Mouse (Mus musculus) CD4-positive, CD25-positive, alpha-beta regulatory T cell, adult 4 months (primary cell): Measurements from ENCODE around the gene Arfgap3. TPM values are rescaled to one million over a fixed set of nuclear protein-coding genes. Genes with fewer than 3 reads are reported as not detected.
"Not testable (repeated sequence)": the region's sequence is repeated elsewhere in the genome, so short reads cannot be mapped to it uniquely, and the experiment has no call there.

Experiments used
- ATAC-seq: one replicate; pipeline ENCODE4 v1.8.0; 2017
- polyA plus RNA-seq, 2 experiments: library from polyadenylated mRNA; unstranded; fragments of 100-300 nt; shearing (Covaris generic); gene quantifications; one replicate each; pipeline ENCODE4 v1.2.1; 2017

The Arfgap3 gene
- 10 to 100 TPM in 1 of 2 experiments, 1 to 10 TPM in 1; 9.3 to 14.6 TPM for polyA plus RNA-seq

DNA sequence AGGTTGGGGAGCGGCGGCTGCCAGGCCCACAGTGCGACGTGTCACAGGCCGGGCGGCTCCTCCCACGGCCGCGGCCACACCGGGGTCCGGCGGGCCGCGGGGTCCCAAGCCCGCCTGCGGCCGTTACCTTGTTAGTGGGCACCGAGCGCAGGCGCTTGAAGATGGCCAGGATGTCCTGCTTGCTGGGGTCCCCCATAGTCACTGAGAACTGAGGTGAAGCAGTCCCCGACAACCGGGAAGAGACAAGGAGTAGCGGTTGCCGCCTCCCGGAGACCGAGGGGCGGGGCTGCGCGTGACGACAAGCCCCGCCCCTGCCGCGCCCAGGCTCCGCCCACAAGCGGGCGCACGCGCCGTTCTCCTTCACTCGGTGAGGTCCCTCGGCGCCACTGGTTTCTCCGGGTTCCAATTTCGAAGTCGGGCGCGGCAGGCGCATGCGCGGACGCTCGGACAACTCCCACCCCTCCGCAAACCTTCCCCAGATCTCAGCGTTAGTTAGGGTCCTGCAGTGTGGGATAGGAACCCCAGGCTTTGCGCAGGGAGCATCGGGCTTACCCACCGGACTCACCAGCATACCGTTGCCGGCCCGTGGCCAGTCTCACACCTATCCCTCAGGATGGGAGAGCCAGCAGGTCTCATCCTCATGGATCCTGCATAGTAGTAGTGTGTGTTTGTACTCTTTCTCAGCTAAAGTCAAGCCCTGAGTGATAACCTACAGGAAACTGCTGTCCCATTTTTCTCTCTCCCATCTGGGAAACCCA lies at the start of gene Arfgap3:
TSS of gene Arfgap3 (minus strand) at position 294 of the 758 bp plus-strand sequence.
- peak; percentile 96 for ATAC-seq

DNA sequence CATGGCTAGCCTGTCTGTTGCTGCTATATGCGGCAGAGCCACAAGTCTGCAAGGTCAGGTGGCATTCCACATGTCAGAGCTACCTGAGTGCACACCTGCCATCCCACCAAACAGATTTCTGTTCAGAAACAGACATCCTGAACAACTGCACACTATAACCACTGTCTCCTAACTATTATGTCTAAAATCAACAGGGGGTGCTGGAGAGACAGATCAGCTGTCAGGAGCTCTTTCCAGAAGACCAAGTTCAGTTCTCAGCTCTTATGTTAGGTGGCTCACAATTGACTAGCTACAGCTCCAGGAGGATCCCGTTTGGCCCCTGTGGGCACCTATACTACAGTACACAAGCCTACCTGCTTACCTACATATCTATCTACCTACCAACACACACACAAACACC lies 42.7 kb upstream of the Arfgap3 start:
- ATAC-seq: no peak

DNA sequence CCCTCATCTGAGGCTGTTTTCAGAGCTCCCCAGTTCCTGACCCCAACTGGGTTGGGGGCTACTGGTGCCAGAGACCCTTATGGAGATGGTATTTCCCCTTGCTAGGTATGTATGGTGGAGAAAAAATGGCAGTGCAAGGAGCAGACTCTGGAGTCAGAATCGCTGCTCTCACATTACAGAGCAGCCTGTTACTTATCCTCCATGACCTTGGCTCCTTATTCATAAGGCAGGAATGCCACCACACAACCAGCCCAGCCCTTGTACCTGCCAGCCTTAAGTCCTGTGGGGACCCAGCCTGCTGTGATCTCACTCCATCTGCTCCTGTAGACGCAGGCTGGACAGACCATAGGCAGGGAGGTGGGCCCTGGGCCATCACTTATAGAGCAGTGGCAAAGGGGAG lies 37.9 kb upstream of the Arfgap3 start:
- no peak for ATAC-seq

DNA sequence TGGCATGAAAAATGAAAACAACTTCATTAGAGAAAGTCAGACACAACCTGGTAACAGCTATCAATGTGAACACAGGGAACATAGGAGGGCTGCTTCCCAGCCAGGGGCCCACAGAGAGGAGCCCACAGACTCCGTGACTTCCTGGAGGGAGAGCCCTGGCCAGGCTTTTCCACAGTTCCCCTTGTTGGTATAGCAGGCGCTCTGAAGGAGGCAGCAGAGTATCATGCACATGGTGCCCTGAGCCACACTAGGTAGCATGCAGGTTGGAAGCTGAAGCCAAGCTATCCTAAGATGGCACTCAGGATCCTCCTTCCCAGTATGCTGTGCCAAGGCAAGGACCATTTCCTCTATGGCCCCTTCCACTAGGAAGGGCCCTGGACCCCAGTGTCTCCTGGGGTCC lies 33.6 kb upstream of the Arfgap3 start:
- no peak for ATAC-seq

DNA sequence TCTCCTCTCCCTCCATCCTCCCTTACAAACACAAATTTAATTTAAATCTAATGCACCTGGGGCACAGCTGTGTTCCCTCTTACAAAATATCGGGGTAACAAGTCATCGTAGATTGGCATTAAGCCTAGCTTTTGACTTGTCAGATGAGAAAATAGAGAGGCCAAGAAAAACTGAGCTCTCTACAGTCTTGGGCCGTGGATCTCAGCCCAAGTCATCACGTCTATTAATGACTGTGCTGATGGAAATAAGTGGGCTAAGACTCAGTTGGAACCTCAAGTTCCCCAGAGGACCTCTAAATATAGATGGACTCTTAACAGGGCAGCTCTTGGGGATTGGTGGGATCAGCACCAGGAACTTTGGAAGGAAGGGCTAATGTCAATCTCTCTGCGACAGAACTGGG lies 33.1 kb upstream of the Arfgap3 start:
- no peak for ATAC-seq

DNA sequence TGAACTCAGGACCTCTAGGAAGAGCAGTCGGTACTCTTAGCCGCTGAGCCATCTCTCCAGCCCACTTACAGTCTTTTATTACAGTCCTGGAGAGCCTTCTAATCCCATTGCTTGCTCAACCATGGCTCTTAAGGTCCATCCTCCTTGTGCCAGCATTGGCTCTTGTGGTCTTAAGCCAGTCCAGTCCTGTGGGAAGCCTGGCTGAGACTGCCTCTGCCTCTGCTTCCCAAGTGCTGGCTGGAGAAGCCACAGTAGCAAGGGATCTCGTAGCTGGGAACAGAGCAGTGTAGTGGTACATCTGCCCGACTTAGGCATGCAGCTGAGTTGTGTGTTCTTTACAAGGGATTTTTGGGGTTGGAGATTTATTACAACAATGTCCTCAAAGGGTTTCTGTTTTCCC lies 32.4 kb upstream of the Arfgap3 start:
- no peak for ATAC-seq

DNA sequence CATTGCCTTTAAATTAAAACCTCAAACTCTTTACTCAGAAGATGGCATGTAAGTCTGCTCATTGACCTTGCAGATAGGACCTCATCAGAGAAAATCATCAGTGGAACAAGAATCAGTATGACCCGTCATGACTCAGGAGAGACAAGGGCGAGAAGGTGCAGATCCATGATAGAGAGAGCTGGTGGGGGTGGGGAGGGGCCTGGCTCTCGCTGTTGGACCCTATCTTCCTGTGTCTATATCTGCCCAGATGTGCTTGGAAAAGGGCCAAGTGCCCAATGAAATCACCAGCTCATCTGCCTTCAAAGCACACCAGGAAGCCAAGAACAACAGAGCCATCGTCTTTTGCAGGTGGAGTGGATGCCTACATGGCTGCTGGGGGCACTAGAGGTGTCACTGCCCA lies 27.1 kb upstream of the Arfgap3 start:
- no peak for ATAC-seq

DNA sequence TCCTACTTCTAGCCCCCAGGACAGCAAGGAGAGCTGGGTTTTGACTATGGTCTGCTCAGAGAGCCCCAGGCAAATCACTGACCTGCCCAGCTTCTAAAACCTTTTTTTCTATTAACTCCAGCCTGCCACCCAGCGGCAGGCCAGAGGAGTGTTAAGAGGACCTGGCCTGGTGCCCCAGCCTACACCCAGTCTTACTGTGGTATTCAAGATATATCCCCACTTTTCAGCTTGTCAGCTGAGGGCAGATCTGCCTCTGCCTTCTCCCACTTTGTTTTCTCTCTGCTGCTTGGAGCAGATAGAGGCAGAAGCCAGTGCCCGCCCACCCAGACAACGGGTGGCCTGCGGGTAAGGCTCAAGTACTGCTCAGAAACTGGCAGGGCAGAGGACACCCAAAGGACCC lies 25.1 kb upstream of the Arfgap3 start:
- ATAC-seq: no peak

DNA sequence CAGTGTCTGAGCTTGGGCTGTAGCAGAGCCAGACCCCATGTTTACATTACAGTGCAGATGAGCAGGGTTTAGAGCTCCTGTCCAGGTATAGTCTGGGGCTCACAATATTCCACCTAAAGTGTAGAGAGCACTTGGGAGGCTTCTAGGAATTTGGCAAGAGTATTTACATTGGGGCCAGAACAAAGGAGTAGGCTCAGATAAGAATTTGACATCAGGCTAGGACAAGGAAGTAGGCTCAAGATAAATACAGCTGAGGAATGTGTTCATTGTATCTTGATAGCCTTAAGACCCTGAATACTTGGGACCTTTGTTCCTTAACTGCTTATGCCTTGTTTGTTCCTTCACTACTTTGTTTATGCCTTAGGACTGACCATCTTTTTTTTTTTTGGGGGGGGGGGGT lies 24.0 kb upstream of the Arfgap3 start:
- ATAC-seq: no peak

DNA sequence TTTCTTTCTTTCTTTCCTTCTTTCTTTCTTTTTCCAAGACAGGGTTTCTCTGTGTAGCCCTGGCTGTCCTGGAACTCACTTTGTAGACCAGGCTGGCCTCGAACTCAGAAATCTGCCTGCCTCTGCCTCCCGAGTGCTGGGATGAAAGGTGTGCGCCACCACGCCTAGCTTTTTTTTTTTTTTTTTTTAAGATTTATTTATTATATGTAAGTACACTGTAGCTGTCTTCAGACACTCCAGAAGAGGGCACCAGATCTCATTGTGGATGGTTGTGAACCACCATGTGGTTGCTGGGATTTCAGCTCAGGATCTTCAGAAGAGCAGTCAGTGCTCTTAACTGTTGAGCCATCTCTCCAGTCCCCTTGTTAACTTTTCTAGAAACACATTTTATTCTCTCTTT lies 18.7 kb upstream of the Arfgap3 start:
- ATAC-seq: not testable (repeated sequence)

DNA sequence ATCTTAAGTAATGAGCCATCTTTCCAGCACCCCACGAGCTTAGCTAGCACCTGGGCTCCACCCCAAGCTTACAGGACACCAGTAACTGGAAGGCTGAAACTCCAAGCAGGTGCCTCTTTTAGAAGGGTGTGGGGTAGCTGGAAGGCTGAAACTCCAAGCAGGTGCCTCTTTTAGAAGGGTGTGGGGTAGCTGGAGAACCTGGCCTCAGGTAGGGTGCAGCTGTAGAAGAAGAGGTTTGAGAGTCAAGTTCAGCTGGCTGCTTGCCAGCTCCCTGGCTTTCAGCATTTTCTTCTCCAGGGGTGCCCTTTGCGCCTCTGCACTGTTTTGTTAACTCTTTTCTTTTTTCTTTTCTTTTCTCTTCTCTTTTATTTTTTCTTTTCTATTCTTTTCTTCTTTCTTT lies 18.2 kb upstream of the Arfgap3 start:
- no peak for ATAC-seq

DNA sequence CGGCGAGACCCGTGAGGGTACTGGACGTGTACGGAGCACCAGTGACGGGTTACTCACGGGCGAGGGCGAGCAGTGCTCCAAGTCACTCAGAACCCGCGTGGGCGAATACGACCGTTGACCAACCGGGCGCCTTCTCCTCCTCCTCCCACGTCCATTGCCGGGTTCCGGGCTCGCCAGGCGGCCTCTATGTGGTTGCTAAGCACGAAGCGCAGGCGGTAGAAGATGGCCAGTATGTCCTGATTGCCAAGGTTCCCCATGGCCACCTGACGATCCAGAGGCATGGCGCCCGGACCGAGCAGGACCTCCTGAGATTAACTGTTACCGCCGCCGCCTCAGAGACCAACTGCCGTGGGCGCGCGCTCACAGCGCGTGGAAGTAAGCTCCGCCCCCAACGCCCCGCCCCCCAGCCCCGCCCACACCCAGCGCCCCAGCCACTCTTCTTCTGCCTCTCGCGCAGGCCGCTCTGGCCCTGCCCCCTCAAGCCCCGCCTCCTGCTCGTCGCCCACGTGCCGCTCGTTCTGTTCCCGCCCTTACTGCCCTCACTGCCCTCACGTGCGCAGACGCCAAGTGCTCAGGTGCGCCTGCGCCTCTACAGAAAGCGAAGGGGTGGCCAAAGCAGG lies 17.0 kb upstream of the Arfgap3 start:
- peak; percentile 95 for ATAC-seq

DNA sequence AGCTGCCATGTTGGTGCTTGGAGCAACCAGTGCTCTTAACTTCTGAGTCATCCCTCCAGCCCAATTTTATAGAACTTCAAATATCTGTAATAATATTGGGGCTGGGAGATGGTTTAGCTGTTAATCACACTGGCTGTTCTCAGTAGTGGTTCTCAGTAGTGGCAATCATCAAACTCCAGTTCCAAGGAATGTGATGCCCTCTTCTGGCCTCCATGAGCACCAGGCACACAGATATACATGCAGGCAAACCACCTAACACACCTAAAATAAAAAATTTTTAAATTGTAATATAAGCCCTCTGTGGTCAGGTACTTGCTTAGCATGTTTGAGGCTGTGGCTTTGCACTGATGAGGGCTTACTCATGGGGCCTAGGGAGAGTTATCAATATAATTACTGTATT lies 15.7 kb upstream of the Arfgap3 start:
- ATAC-seq: no peak

DNA sequence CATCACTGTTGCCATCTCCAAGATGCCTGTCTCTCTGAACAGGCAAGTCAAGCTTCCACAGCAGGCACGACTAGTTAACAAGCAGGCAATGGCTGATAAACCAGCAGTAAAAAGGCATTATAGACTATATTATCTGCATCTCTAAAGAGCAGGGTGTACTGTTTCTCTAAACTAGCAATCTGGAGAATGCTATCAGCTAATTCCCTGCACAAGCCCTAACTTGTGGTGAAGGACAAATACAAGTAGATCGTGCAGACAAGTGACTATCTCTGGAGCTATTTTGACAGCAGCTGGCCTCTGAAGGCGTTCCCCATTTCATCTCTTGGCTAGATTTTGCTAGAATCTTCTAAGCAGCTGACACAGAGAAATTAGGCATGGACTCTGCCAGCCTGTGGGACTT lies 14.1 kb upstream of the Arfgap3 start:
- ATAC-seq: no peak

DNA sequence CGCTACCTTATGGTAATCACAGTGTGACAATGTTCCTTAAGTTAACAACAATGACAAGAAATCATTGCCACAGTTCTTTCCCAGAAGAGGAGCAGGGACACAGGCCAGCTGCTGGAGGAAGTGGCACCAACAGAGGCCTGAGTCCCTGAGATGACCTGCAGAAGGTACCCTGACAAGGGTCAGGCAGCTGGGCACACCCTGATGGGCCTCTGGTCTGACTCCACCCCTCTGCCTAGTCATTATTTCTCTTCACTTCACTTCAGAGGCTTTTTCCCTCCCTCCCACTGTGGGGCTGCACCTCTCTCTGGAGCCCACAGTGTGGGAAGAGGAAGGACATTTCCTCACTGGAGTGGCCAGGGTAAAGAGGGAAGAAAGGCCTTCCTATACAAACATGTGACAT lies 12.8 kb upstream of the Arfgap3 start:
- ATAC-seq: not testable (repeated sequence)

DNA sequence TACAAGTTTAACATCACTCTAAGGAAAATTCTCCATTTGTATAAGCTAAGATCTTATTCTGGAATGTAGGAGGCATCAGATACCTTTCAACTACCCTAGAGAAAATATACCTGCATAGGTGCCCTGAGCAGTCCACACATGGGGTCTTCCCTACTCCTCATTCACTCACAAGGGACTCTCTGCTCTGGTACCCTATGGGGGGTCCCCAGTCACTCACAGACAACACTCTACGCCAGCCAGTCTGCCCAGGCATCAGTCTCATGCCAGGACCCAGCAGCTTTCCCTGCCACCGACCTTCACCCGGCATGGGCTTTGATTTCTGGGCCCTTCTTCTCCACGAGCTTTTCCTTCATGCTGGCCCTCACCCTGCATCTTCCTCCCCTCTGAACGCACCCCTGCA lies 10.9 kb upstream of the Arfgap3 start:
- ATAC-seq: not testable (repeated sequence)

DNA sequence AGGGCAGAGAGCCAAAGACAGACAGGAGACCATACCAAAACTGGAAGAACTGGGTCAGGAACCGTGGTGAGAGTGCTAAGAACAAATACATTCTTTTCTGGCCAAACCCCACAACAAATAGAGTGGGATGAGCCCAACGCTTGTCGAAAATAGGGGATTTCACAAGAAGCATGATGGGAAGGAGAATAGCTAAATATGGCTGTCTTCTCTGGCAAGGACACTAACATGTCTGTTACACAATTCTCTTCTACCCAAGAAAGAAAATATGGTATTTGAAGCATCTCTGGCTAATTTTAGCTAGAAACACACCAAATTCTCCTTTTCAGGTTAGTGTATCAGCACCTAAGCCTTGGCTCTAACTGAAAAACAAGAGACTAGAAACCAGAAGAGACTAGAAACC lies 10.1 kb upstream of the Arfgap3 start:
- ATAC-seq: no peak

DNA sequence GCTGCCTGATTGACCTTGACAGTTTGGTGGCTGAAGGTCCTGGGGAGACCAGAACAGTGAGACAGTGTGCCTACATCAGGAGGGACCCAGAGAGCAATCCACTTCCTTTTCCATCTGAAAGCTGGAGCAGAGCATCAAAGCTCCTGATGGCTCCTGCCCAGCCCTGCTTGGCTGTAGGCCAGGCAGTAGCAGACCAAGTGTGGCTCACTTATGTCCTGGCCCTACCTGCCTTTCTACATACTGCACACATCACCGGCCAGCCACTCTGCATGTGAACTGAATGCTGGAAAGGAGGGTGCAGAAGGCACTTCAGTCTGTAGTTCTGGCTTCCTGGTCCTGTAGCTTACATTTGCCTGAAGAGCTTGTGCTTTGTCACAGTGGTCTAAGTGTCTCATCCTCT lies 8.4 kb upstream of the Arfgap3 start:
- ATAC-seq: no peak

DNA sequence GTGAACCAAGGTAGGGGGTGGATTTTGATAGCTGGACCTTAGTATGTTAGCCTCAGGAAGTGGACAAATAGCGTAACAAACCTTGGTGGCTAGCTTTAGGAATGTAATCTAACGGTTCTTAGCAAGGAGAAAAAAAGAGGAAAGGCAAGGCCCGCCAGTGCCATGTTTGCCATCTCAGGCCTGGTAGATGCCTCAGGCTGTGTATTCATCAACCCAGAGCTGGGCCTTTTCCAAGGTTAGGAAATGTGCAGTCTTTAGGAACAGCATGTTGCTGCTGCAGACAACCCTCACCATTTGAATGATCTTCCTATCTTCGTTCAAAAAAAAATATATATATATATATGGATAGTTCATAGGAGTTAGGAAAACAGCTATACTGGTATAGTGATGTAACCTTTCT lies 1.5 kb upstream of the Arfgap3 start:
- no peak for ATAC-seq

DNA sequence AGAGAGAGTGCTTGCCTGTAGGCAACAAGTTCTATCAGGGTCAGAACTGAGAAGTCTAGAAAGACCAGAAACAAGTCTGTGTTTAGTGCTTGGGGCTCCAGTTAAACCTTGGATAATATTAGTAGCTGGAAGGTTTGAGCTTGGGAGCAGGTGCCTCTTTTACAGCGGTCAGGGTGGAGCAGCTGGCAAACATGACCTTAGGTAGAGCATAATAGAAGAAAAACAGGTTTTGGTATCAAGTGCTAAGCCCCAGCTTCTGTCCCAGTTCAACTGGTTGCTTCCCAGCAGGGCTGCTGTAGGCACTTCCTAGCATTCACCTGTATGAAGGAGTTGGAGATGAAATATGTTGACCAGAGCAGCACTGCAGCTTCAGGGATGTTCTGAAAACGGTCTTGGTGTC lies 812 bp upstream of the Arfgap3 start:
- no peak for ATAC-seq

DNA sequence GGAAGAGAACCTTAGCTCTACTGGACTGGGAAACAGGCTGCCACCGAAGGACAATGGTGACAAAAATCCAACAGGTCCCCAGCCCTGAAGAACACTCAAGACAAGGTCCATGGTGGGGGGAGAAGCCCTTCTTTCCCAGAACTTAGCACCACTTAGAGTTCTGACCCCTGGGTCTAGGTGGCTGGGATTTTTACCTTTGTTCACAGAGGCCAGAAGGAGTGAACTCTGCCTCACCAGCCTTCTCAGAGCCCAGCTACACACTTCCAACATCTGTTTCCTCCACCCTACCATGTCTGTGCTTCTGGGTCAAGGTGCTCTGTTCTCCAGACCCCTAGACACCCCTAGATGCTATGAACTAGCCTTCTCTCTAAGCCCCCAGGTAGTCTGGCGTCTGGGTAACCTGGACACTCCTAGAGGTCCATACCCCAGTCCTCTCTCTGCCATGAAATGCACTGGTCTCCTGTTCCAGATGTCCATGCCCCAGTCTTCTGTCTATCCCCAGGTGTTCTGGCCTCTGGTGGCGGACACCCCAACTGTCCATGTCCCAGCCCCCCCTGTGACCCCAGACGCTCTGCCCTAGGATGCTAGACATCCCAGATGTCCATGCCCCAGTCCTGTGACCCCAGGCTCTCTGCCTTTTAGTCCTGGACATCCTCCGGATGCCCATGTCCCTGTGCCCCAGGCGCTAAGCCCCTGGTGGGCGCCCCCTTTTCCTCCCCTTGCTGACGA lies 658 bp downstream of the Arfgap3 start:
- peak; percentile 12 for ATAC-seq

DNA sequence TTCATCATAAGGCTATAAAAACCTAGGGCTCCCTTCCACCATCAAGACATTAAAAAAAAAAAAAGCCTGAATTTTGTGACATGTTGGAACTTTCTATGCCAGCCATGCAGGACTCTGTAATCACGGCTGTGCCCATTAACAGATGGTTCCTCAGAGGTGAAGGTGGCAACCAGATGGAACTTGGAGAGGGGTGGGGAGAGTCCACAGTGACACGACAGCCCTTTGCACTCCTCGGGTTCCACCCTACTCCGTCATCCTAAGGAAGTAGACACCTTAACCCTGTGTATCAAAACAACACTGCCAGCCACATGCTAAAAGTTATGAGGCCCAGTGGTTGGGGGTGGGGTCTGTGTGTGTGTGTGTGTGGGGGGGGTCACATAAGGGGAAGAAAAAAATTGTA lies 1.3 kb downstream of the Arfgap3 start:
- ATAC-seq: no peak

DNA sequence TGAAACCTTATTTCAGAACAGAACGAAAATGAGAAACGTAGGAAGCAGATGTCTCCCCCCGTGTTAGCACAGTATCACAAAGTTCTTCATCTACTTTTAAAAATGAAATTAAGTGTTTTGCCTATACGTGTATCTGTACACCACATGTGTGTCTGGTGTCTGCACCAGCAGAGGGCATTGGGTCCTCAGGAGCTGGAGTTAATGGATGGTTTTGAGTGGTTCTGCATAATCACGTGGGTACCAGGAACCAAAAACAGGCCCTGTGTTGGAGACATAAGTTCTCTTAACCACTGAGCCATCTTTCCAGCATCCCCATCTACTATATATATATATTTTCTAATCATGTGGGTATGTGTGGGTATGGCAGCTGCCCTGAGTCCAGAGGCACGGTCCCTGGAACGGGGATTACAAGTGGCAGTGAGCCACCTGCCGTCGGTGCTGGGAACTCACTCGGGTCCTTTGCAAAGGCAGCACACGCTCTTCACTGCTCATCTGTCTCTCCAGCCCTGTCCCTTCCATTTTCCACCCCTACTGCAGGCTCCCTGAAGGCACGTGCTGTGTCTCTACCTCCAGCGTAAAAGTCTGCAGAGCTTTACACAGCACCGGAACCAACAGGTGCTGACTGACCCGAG lies 4.0 kb downstream of the Arfgap3 start:
- ATAC-seq: no peak
